Comparison of ENCODE assay signal across 25 mouse cellular contexts in genomic region chr10:127103631-127104030, GRCm38 (mm10). TPM values are rescaled to one million over a fixed set of nuclear protein-coding genes. Genes with fewer than 3 reads are reported as not detected.
DNase-seq lines count a peak whose midpoint lies in the region; ATAC-seq lines count a peak whose summit lies in the region.
"Had no signal": no experiment of that assay in that cellular context is flagged by ENCODE, and none has a peak within 500 bp of the region (broad histone marks: within the 10 kb centered on the region; RNA-seq: fewer than 3 reads in every experiment).

No protein-coding gene starts in this region.

- H3K9ac ChIP-seq in midbrain, embryonic 11.5 days (ENCODE audit: low read length), result no peak overlapping the region
- no peak overlapping the region for H3K9ac ChIP-seq in midbrain, embryonic 13.5 days (replicated peaks)
- H3K9ac ChIP-seq: forebrain, embryonic 15.5 days; hindbrain, embryonic 14.5 days; intestine, embryonic 15.5 days; limb, embryonic 13.5 days; neural tube, embryonic 15.5 days had no signal

- H3K79me2 ChIP-seq in macrophage (ENCODE audit: inconsistent target), result no peaks in the 10 kb centered on the region

- H3K27me3 ChIP-seq in midbrain, embryonic 11.5 days (ENCODE audit: control insufficient read depth, insufficient read depth, low read length), result no peaks in the 10 kb centered on the region
- H3K27me3 ChIP-seq in midbrain, embryonic 13.5 days, result no peaks in the 10 kb centered on the region
- H3K27me3 ChIP-seq: forebrain, embryonic 15.5 days; intestine, embryonic 15.5 days; limb, embryonic 13.5 days; neural tube, embryonic 15.5 days had no signal

- ATAC-seq in midbrain, embryonic 11.5 days (ENCODE audit: low FRiP score), result no peak
- ATAC-seq in midbrain, embryonic 13.5 days, result no peak
- peak; percentile 81 for ATAC-seq in granulocyte monocyte progenitor cell, adult 5-6 weeks (replicated peaks; ENCODE audit: poor library complexity, severe bottlenecking)
- ATAC-seq: activated CD4-positive, CD25-positive, alpha-beta regulatory T cell, adult 4 months; forebrain, embryonic 15.5 days; intestine, embryonic 15.5 days had no signal

- no peak overlapping the region for H3K4me3 ChIP-seq in midbrain, embryonic 11.5 days (ENCODE audit: low read depth, low read length)
- H3K4me3 ChIP-seq in midbrain, embryonic 13.5 days (replicated peaks), result no peak overlapping the region
- H3K4me3 ChIP-seq in macrophage (ENCODE audit: inconsistent target), result no peak overlapping the region
- H3K4me3 ChIP-seq: embryonic facial prominence, embryonic 10.5 days; forebrain, embryonic 15.5 days; intestine, embryonic 15.5 days; layer of hippocampus, adult 2 months; limb, embryonic 13.5 days; neural tube, embryonic 15.5 days had no signal

- H3K27ac ChIP-seq in midbrain, embryonic 11.5 days (ENCODE audit: low read depth, low read length), result no peak overlapping the region
- H3K27ac ChIP-seq in midbrain, embryonic 13.5 days, result no peak overlapping the region
- peak overlapping the region; percentile 29; the same call in 1 of the 2 replicates for H3K27ac ChIP-seq in macrophage
- H3K27ac ChIP-seq: embryonic facial prominence, embryonic 10.5 days; forebrain, embryonic 15.5 days; hindbrain, embryonic 14.5 days; intestine, embryonic 15.5 days; layer of hippocampus, adult 2 months; limb, embryonic 13.5 days; neural tube, embryonic 15.5 days had no signal

- H3K4me1 ChIP-seq in midbrain, embryonic 11.5 days (ENCODE audit: control insufficient read depth, insufficient read depth, low read length), result no peaks in the 10 kb centered on the region
- H3K4me1 ChIP-seq in midbrain, embryonic 13.5 days (replicated peaks), result no peaks in the 10 kb centered on the region
- H3K4me1 ChIP-seq: embryonic facial prominence, embryonic 10.5 days; forebrain, embryonic 15.5 days; intestine, embryonic 15.5 days; limb, embryonic 13.5 days; neural tube, embryonic 15.5 days had no signal

- no peaks in the 10 kb centered on the region for H3K36me3 ChIP-seq in midbrain, embryonic 11.5 days (ENCODE audit: control insufficient read depth, insufficient read depth, low read length)
- peaks cover 60% of the 10 kb centered on the region for H3K36me3 ChIP-seq in midbrain, embryonic 13.5 days
- H3K36me3 ChIP-seq in macrophage (ENCODE audit: inconsistent target), result peaks cover 21% of the 10 kb centered on the region; the same call in 1 of the 2 replicates
- H3K36me3 ChIP-seq: intestine, embryonic 15.5 days had no signal

- no peak overlapping the region for H3K4me2 ChIP-seq in midbrain, embryonic 11.5 days
- H3K4me2 ChIP-seq in midbrain, embryonic 13.5 days (replicated peaks), result no peak overlapping the region
- H3K4me2 ChIP-seq: forebrain, embryonic 15.5 days; hindbrain, embryonic 14.5 days; intestine, embryonic 15.5 days; limb, embryonic 13.5 days; neural tube, embryonic 15.5 days had no signal

- DNase-seq in midbrain, embryonic 11.5 days (ENCODE audit: low spot score, missing footprints), result peak; percentile 41
- no peak for DNase-seq in right cerebral cortex, postnatal 4 days
- no peak for DNase-seq in spleen, postnatal 10 days (ENCODE audit: low spot score in 2 of 2)
- DNase-seq in right cerebral cortex, postnatal 36 days (ENCODE audit: low spot score in 2 of 2), result no peak
- DNase-seq: adrenal gland, postnatal 10 days; cerebellum, adult 11 months; cerebellum, adult 9-11 months; gastrocnemius, postnatal 10 days; heart, postnatal 36 days; kidney, adult 8-10 months; kidney, postnatal 14 days; lung, adult 2 months; lung, postnatal 14 days; thymus, postnatal 14 days had no signal

- no peaks in the 10 kb centered on the region for H3K9me3 ChIP-seq in midbrain, embryonic 11.5 days (ENCODE audit: control insufficient read depth, low read length)
- no peaks in the 10 kb centered on the region for H3K9me3 ChIP-seq in midbrain, embryonic 13.5 days
- H3K9me3 ChIP-seq: embryonic facial prominence, embryonic 10.5 days; forebrain, embryonic 15.5 days; intestine, embryonic 15.5 days; limb, embryonic 13.5 days; neural tube, embryonic 15.5 days had no signal

- 84% methylated on average over 7 of the region's 7 CpGs for WGBS in midbrain, embryonic 11.5 days
- WGBS in midbrain, embryonic 13.5 days, result 91% methylated on average over 7 of the region's 7 CpGs
- 2% methylated on average over 7 of the region's 7 CpGs for WGBS in macrophage (ENCODE audit: missing documents)

RNA-seq across cellular contexts. Expression of gene Os9, which starts 17.3 kb away (rescaled TPM):
- 43.1 and 49.7 TPM in 2 replicates for polyA plus RNA-seq in midbrain, embryonic 11.5 days (2014; fragmentation: Nextera tagmentation; extraction: Ambion mirVana)
- polyA plus RNA-seq in midbrain, embryonic 13.5 days (2015; fragmentation: Nextera tagmentation; extraction: Ambion mirVana), result 134 and 138 TPM in 2 replicates
- 73.3 and 80.0 TPM in 2 replicates for total RNA-seq in granulocyte monocyte progenitor cell, adult 5-6 weeks (2014; fragmentation: Nextera tagmentation)
- 202 and 218 TPM in 2 replicates for total RNA-seq in granulocyte monocyte progenitor cell, adult 5-6 weeks (2017)
- total RNA-seq in macrophage (2018; cell fraction: chromatin; rRNA removed), result 10 to 100 TPM; 17.3 to 74.5 (median 54.7) TPM
- 100 to 1,000 TPM; 126 to 231 (median 174) TPM for total RNA-seq in macrophage (2018; cell fraction: cytosol; rRNA removed)
- 100 to 1,000 TPM in 25 of 26 experiments, 10 to 100 TPM in 1; 63.6 to 321 (median 251) TPM for total RNA-seq in macrophage (2018; cell fraction: nucleus; rRNA removed)
- polyA plus RNA-seq in macrophage (2018), result 173 to 355 TPM (median 215 TPM) in 3 replicates

RNA-seq across cellular contexts. Expression of gene Agap2, which starts 28.5 kb away (rescaled TPM):
- 0.66 and 0.89 TPM in 2 replicates for polyA plus RNA-seq in midbrain, embryonic 11.5 days (2014; fragmentation: Nextera tagmentation; extraction: Ambion mirVana)
- 2.8 and 3.3 TPM in 2 replicates for polyA plus RNA-seq in midbrain, embryonic 13.5 days (2015; fragmentation: Nextera tagmentation; extraction: Ambion mirVana)
- total RNA-seq in granulocyte monocyte progenitor cell, adult 5-6 weeks (2014; fragmentation: Nextera tagmentation), result 26.3 and 27.2 TPM in 2 replicates
- total RNA-seq in granulocyte monocyte progenitor cell, adult 5-6 weeks (2017), result 18.8 and 34.4 TPM in 2 replicates
- total RNA-seq in macrophage (2018; cell fraction: chromatin; rRNA removed), result 1 to 10 TPM in 7 of 26 experiments, under 1 TPM in 14, not detected in 5; 0.15 to 3.4 (median 0.46) TPM
- 1 to 10 TPM in 5 of 26 experiments, under 1 TPM in 21; 0.11 to 2.2 (median 0.39) TPM for total RNA-seq in macrophage (2018; cell fraction: cytosol; rRNA removed)
- 1 to 10 TPM in 14 of 26 experiments, under 1 TPM in 11, not detected in 1; 0.17 to 3.9 (median 1.2) TPM for total RNA-seq in macrophage (2018; cell fraction: nucleus; rRNA removed)
- 0.25 to 0.89 TPM (median 0.42 TPM) in 3 replicates for polyA plus RNA-seq in macrophage (2018)

RNA-seq across cellular contexts. Expression of gene Tspan31, which starts 33.6 kb away (rescaled TPM):
- 98.6 and 117 TPM in 2 replicates for polyA plus RNA-seq in midbrain, embryonic 11.5 days (2014; fragmentation: Nextera tagmentation; extraction: Ambion mirVana)
- 136 and 138 TPM in 2 replicates for polyA plus RNA-seq in midbrain, embryonic 13.5 days (2015; fragmentation: Nextera tagmentation; extraction: Ambion mirVana)
- total RNA-seq in granulocyte monocyte progenitor cell, adult 5-6 weeks (2014; fragmentation: Nextera tagmentation), result 92.4 and 102 TPM in 2 replicates
- total RNA-seq in granulocyte monocyte progenitor cell, adult 5-6 weeks (2017), result 82.5 and 82.6 TPM in 2 replicates
- total RNA-seq in macrophage (2018; cell fraction: chromatin; rRNA removed), result 10 to 100 TPM; 20.1 to 54.5 (median 33.9) TPM
- 100 to 1,000 TPM in 25 of 26 experiments, 10 to 100 TPM in 1; 93.9 to 147 (median 122) TPM for total RNA-seq in macrophage (2018; cell fraction: cytosol; rRNA removed)
- total RNA-seq in macrophage (2018; cell fraction: nucleus; rRNA removed), result 100 to 1,000 TPM in 8 of 26 experiments, 10 to 100 TPM in 18; 50.1 to 140 (median 91.8) TPM
- polyA plus RNA-seq in macrophage (2018), result 104 to 129 TPM (median 119 TPM) in 3 replicates

RNA-seq across cellular contexts. Expression of gene Cdk4, which starts 40.3 kb away (rescaled TPM):
- polyA plus RNA-seq in midbrain, embryonic 11.5 days (2014; fragmentation: Nextera tagmentation; extraction: Ambion mirVana), result 2,818 and 2,848 TPM in 2 replicates
- 1,636 and 1,639 TPM in 2 replicates for polyA plus RNA-seq in midbrain, embryonic 13.5 days (2015; fragmentation: Nextera tagmentation; extraction: Ambion mirVana)
- total RNA-seq in granulocyte monocyte progenitor cell, adult 5-6 weeks (2014; fragmentation: Nextera tagmentation), result 721 and 802 TPM in 2 replicates
- 568 and 716 TPM in 2 replicates for total RNA-seq in granulocyte monocyte progenitor cell, adult 5-6 weeks (2017)
- total RNA-seq in macrophage (2018; cell fraction: chromatin; rRNA removed), result 100 to 1,000 TPM in 6 of 26 experiments, 10 to 100 TPM in 20; 24.2 to 132 (median 59.4) TPM
- 100 to 1,000 TPM in 9 of 26 experiments, 10 to 100 TPM in 17; 62.4 to 138 (median 87.8) TPM for total RNA-seq in macrophage (2018; cell fraction: cytosol; rRNA removed)
- total RNA-seq in macrophage (2018; cell fraction: nucleus; rRNA removed), result 100 to 1,000 TPM in 7 of 26 experiments, 10 to 100 TPM in 19; 37.6 to 217 (median 77.9) TPM
- 131 to 178 TPM (median 145 TPM) in 3 replicates for polyA plus RNA-seq in macrophage (2018)

RNA-seq across cellular contexts. Expression of gene March9, which starts 43.6 kb away (rescaled TPM):
- polyA plus RNA-seq in midbrain, embryonic 11.5 days (2014; fragmentation: Nextera tagmentation; extraction: Ambion mirVana), result 3.2 and 3.7 TPM in 2 replicates
- polyA plus RNA-seq in midbrain, embryonic 13.5 days (2015; fragmentation: Nextera tagmentation; extraction: Ambion mirVana), result 5.6 and 6.4 TPM in 2 replicates
- total RNA-seq in granulocyte monocyte progenitor cell, adult 5-6 weeks (2014; fragmentation: Nextera tagmentation), result not detected in 2 replicates
- total RNA-seq in granulocyte monocyte progenitor cell, adult 5-6 weeks (2017), result not detected in 2 replicates
- 1 to 10 TPM in 5 of 26 experiments, under 1 TPM in 7, not detected in 14; 0.23 to 3.5 (median 0.60) TPM for total RNA-seq in macrophage (2018; cell fraction: chromatin; rRNA removed)
- total RNA-seq in macrophage (2018; cell fraction: cytosol; rRNA removed), result 1 to 10 TPM in 13 of 26 experiments, under 1 TPM in 13; 0.12 to 3.1 (median 0.78) TPM
- total RNA-seq in macrophage (2018; cell fraction: nucleus; rRNA removed), result 1 to 10 TPM in 7 of 26 experiments, under 1 TPM in 15, not detected in 4; 0.14 to 2.0 (median 0.57) TPM
- polyA plus RNA-seq in macrophage (2018), result 1.4 to 1.6 TPM (median 1.5 TPM) in 3 replicates
